Mouse (Mus musculus) bone marrow, adult 2 months (tissue): Measurements from ENCODE around the gene Cbx7.

Experiments used
- CTCF ChIP-seq: fragments of 200-500 bp; IDR thresholded peaks from 2 replicates; pipeline ENCODE4 v1.5.1; 2011; ENCODE audit warnings: low read length, control low read depth; ENCODE audit not compliant: control insufficient read depth, insufficient read depth
- POLR2A ChIP-seq: fragments of 200-500 bp; IDR thresholded peaks from 2 replicates; pipeline ENCODE4 v1.6.1; 2011; ENCODE audit warnings: low read depth, mild to moderate bottlenecking, control low read depth, low read length, borderline replicate concordance; ENCODE audit not compliant: control insufficient read depth

GRCm38 (mm10) chr15:79951730-79952503, 19.0 kb downstream of the Cbx7 start:
- TF ChIP-seq CTCF = no peak
- TF ChIP-seq POLR2A = no peak
